Mouse (Mus musculus): ENCODE data around the gene Dnah6.

Gene Dnah6

DNA sequence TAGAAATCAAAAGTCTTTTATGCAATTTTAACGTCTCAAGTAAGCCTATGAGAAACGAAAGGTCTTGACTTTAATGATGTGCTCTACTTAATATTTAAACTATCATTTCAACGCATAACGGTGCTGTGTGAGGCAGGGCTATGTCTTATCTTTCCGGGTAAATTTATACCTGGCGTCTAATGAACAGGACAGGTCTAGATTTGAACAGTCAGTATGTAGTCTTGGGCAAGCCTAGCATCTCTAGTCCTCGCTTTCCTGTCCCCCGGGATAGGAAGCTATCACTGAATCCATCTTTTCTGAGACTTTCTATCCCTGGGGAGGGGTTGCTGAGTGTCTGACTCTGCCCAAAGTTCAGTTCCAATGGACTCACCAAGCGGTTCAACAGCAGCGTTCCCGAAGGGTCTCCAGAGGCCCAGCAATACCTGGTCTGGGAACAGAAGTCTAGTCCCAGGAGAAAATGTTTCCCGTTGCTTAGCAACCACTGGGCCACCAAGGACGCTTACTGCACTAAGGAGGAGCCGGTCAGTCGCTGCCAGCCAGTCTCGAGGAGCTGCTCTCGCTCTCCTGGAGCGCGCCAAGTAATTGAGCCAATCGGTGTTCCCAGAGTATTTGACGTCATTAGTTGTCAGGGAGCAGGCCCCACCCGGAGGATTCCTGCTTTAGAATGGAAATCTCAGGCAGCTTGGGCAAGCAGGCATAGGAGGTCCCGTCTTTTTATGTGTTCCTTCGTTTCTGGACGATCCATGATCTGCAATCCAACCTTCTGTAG is at the start of gene Dnah6:
TSS of gene Dnah6 (minus strand) at position 463 of the 769 bp plus-strand sequence.
- DNase-seq (ENCODE audit: extremely low spot score) = peak; percentile 89

DNA sequence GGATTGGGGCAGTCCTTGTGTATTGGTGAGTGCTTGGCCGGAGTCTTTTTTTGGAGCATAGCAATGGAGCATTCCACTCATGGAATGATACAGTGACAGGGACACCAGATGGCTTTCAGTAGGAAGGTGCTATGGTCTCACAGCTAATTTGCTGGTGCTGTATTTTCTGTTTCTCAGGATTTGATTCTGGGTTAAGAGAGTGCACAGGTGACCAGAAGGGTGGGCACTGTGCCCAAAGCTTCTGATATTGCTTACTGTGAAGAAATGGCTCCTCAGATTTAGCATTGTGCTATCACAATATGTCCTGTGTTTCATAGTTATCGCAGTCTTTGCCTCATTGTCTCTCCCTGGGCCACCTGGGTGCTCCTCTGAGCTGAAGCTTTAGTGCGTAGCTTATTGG is 47.9 kb upstream of the Dnah6 start:
- DNase-seq (ENCODE audit: extremely low spot score) = no peak

DNA sequence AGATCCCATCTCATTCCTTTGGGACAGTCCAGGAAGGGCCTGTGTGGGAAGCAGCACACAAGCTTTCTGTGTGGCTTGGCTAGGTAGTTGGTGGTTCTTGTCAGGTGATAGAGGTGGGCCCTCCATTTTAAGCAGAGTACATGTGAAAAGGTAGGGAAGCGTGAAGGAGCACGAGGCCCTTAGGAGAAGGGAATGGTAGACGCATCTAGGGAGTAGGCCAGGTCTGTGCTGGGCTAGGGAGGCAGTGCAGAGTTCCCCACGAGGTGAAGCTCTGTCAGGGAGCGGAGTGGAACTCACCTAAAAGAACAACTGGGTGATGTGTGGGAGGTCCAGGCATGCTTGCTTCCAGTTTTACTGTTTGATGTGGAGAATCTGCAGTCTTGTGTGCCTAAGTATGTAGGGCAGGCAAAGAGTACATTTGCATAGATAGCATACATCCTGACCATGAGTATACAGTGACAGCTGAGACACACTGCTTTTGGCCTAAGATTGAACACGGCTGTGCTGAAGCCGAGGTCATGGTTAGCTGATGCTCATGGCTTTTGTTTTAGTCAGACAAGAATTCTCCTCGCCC is 46.4 kb upstream of the Dnah6 start:
- DNase-seq (ENCODE audit: extremely low spot score) = no peak

DNA sequence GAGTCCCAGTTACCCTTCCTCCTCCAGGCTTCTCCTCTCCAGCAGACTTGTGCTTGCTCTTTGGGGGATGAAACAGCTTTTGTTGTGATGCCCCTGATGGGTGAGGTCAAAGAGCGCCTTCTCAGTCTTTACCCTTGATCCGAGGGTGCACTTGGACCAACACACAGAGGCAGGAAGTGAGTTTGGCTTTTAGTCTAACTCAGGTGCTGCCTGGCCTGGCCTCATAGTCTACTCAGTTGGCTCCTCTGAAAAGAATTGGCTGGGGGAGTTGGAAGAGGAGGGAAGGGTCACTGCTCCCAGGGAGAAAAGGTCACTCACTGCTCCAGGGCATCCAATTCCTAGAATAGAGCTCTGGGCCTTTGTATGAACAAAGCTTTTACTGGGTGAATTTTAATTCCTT is 43.4 kb upstream of the Dnah6 start:
- DNase-seq (ENCODE audit: extremely low spot score) = no peak

DNA sequence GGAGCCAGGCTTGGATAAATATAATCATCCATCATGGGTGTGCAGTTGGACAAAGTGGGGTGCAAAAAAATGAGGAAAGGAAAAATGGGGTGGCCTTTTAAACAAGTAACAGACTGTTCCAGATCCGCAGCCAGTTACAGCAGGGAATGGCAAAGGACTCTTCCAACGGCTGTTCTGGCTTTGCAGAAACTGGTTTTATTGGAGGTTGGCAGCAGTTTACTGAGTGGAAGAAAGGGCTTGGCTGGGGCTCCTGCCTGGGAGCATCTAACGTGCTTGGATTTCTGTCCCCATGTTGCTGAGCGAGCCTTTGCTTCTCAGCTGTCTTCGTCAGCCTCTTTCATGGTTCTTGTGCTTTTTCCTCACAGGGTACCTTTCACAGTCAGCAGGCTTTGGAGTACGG is 38.7 kb upstream of the Dnah6 start:
- no peak for DNase-seq (ENCODE audit: extremely low spot score)

DNA sequence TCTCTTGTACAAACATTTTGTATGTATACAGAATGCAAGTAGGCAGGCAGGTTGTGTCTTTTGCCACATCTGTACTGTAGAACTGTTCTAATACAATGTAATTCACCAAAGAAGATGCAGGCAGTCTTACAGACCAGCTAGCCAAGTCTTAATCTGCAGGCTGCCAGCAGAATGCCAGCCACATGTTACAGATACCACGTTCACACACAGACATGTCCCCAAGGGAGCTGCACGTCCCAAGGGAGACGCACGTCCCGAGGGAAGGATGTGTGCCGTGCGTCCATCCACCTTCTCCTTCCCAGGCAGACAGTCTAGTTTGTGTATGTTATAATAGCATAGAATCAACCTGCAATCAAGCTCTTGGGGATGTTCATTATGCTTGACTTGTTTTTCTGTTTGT is 35.6 kb upstream of the Dnah6 start:
- DNase-seq (ENCODE audit: extremely low spot score) = no peak

DNA sequence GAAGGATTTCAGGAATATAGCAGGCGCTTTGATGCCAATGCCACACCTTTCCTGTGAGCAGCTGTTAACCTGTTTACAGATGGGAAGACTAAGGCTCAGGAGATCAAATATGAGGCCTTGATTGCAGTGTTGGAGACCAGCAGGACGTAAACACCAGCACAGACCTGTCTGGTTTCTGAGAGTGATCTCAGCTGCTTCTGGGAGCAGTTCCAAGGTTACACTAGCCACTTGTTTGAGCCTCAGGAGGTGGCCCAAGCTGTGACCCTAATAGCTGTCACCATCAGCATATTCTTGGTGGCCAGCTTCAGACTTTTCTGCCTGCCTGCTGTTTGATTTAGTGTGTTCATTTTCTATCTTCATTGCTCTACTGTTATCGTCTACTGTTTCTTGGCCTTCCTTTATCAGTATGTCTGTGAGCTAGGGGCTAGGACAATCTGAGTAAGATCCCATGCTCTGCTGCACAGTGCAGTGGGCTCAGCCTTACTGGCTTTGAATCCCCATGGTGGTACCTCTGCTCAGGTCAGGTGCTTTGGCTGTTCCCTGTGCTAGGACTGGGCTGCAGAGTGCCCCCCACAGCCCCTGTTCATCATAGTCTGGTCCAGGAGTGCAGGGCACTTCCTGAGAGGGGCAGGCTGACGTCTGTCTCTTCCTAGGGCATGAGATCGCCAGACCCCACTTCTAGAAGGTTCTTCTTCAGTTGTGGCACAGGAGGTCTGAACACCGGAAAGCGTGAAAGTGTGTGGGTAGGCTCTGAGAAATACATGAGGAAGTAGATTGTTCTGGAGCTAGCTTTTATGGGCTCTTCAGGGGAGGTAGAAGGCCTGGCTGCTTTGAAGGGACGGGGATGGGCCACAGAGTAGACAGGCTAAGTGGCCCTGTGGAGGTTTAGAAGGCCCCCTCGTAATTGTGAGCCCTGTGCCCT is 33.1 kb upstream of the Dnah6 start:
- no peak for DNase-seq (ENCODE audit: extremely low spot score)

DNA sequence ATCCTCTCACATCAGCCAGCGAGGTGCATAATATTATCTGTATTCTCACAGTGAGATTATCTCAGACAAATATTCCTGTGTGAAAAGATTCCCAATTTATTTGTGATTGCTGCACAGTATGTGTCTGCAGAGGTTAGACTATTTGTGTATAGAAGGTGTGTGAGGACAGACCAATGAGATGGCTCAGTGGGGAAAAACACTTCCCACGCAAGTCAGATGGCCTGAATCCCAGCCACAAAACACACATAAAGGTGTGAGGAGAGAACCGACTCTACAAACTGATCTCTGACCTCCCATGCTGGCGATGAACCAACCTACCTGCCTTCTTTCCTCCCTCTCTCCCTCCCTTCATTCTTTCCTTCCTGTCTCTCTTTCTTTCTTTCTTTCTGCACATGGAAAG is 32.1 kb upstream of the Dnah6 start:
- DNase-seq (ENCODE audit: extremely low spot score) = no peak

DNA sequence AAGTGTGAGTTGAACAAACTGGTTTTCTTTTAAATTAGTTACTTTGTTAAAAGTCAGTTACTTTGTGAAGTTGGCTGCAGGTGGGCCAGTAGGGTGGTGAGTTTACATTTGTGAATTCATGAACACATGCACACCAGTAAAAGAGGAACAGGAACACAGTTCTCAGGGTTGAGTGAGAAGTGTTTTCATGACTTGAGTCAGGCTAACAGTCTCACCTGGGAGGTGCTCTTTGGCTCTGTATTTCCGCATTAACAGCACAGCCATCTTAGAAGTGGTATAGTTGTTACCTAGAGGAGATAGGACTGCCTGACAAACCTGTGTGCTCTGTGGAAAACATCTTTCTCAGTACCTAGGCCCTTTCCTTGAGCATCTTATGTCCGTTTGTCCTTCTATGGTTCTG is 31.6 kb upstream of the Dnah6 start:
- DNase-seq (ENCODE audit: extremely low spot score) = no peak

DNA sequence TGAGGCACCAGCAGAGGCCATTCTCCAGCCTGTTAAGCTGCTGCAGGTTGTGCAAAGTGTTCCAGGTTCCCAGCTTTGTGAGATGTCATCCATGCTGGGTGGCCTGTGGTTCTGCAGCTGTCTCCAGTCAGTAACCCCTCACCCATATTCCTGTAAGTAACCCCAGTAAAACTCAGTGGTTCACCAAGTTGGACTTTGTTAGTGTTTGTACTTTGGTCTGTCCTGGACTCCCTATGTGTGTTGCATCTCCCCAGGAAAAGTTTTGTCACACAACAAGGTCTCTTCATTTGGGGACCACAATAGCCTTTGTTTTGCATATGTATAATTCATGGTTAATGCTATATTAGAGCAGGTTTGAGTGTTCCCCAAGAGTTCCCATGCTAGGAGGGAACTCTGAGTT is 30.9 kb upstream of the Dnah6 start:
- no peak for DNase-seq (ENCODE audit: extremely low spot score)

DNA sequence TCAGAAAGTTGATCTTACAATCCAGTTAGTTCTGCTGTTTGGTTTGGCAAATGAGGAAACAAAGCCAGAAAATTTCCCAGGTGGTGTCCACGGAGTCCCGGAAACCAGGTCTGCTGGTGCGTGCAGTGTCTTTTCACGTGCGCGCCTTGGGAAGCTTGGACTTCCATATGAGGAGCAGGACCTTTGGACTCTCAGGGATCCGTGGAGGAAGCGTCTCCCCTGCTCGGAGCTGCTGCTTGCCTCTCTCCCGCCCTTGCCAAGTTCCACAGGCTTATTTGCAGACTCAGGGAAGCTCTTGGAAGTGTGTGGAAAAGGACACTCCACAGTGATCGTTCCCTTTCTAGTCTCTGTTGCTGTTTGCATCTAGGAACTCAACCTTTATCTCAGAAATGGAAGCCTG is 29.9 kb upstream of the Dnah6 start:
- no peak for DNase-seq (ENCODE audit: extremely low spot score)

DNA sequence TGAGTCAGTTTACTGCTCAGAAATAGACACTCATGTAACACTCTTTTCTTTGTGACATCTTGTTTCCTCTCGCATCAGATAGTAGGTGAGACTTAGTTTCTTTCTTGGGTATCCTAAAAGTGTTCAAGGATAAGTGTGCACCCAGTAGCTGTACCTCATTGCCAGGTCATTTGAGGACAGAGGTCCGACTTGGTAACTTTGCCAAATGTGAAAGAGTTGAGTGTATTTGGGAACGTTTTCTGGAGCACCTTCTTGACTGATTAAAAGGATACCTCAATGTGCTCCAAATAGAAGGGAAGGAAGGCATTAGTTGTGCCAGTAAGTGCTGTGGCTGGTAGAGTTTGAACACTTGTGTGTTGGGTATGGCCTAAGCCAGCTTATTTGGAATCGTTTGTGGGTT is 28.4 kb upstream of the Dnah6 start:
- DNase-seq (ENCODE audit: extremely low spot score) = no peak

DNA sequence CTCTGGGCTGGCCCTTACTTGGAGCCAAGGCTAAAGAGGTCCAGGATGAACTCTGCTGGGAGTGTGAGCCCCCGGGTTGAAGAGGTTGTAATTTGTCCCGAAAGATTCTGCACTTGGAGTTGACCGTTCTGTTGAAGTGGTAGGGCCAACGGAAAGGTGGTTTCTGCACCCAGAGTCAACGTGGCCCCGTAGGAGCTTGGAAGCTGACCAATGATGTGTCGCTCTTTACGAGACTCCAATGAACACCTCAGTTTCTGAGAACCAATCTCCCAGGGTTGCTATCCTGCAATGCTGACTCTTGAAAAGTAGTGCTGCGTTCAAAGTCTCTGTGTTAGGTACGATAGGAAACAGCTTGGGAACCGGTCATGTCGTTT is 27.6 kb upstream of the Dnah6 start:
- DNase-seq (ENCODE audit: extremely low spot score) = no peak

DNA sequence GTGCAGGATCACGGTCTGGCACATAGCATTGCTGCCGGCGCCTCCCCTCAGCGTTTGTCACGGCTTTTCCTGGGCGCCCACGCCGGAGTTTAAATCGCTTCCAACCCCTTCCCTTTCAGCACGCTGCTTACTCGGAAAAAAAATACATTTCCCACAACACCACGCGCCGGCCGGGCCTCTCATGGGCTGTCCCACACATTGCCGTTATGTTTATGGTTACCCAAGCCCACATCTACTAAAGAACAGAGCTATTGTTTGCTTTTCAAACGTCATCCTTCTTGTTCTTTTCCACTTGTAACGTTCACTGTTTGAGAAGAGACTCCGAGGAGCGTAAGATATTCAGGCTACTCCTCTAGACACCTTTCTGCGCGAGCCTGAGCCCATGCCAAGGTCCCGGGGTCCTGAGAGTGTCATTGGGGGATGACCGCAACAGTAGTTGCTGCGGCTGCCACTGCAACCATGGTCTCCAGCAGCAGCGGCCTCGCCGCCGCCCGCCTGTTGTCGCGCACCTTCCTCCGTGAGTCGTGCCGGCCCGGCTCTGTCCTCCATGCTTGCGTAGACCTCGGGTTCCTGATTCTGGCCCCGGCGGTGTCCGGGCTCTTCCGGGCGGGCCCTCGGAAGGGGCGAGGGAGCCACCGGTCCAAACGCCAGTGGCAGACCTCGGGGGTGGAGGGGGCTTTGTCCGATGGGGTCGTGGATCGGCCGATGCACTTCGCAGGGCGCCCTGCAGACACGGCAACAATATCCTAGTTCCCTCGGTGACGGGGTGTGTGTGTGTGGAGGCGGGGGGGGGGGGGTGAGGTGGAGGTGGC is 27.0 kb upstream of the Dnah6 start, which contains the start of gene Suclg1:
TSS of gene Suclg1 (plus strand) at position 146 of the 812 bp plus-strand sequence.
- DNase-seq (ENCODE audit: extremely low spot score) = peak; percentile 91

DNA sequence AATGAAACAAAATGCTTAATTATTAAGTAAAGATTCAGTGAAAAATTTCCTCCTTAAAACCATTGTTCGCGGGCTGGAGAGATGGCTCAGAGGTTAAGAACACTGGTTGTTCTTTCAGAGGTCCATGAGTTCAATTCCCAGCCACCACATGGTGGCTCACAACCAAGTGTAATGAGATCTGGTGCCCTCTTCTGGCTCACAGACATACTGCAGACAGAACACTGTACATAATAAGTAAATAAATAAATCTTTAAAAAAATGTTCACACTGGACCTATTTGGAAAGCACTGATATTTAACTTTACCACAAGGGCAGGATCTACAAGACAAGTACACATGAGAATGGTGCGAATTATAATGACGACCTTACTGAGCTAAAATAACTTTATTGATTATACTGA is 26.0 kb upstream of the Dnah6 start:
- DNase-seq (ENCODE audit: extremely low spot score) = peak; percentile 39

DNA sequence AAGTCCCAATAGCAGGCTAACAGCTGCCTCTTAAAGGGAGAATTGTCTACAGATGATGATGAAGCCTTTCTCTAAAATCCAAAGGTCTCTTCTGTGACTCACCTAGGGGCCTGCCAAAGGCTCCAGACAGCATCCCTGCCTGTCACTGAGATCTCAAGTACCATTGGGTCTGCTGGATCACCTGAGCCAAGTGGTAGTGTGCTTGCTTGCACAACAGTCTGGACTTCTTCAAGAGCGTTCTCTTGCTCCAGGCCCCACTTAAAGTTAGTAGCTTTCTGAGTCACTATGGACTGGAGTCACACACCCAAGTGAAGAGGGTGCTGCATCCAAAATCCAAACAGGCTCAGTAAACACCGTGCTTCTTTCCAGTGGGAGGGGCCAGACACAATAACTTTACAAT is 25.4 kb upstream of the Dnah6 start:
- DNase-seq (ENCODE audit: extremely low spot score) = no peak

DNA sequence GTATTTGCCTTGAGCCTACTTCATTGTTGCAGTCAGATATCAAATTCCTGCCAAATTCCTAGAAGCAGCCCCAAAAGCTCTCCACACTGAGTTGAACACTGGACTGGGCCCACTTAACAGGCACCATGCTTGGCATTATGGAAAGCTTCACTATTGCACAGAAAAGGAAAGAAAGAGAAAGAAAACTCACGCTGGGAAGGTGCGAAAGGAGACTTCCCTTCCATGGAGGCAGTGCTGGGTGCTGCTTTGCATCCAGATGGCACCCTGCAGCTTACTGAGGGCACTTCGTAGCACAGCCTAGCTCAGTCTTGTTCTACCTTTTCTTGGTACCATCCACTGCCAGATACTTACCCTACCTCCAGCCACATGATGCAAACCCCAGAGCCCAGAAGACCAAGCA is 14.2 kb upstream of the Dnah6 start:
- no peak for DNase-seq (ENCODE audit: extremely low spot score)

DNA sequence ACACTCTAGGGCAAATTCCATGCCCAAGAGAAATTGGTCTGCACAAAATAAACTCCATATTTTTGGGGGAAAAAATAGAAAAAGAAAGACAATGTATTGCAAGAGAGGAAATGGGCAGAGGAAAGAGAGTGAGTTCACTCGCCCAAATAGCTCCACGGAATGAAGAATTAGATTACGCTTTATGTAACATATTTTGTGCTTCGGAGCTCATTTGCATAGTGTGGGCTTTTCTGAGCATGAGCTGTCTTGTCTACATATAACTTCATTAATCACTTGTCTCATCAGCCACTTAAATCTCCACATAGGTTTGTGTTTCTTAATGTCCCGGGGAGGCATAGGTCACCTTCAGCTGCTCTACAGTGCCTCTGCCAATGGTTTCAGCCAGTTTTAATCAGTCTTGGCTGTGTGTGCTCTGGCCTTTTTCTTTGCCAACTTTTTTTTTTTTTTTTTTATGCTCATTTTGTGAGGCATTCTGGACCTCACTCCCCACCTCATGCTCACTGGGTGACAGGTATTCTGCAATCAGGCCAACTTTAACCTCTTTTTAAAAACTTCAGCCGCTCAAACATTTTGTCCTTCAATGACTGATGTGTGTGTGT is 12.9 kb upstream of the Dnah6 start:
- no peak for DNase-seq (ENCODE audit: extremely low spot score)

DNA sequence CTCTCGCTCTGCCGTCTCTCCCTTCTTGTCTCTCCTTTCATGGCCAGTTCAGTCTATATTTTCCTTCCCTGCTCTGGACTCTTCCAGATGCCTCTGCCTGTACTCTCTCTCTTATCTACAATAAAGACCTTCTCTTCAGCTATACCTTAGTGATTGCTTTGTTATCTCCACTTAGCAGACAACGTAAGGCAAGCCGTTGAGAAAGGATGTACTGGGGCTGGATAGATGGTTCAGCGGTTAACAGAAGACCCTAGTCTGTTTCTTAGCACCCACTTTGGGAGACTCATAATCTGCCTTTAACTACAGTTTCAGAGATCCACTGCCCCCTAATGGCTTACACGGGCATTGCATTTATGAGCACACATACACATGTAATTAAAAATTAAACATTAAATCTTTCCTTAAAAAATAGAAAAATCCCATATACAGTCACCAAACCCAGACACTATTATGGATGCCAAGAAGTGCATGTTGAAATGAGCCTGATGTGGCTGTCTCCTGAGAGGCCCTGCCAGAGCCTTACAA is 11.8 kb upstream of the Dnah6 start:
- no peak for DNase-seq (ENCODE audit: extremely low spot score)

DNA sequence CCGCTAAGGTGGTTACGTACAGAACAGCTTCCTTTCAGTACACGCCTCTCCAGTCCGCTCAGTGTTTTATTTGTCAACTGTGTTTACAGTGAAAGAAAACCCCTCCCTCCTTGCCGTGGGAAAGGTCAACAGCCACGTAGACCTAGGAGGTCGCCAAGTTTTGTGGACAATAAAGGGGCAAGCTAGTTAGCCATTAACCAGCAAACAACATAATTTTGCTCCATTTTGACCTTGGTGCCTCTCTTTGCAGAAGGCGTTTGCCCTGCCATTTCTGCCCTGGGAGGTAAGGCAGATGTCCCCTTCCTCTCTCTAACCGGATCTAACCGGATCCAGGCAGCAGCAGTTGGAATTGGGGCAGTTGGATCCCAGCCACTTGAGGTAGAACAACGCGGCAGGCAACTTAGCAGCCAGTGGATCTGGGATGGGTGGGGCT is 10.7 kb upstream of the Dnah6 start:
- DNase-seq (ENCODE audit: extremely low spot score) = no peak

DNA sequence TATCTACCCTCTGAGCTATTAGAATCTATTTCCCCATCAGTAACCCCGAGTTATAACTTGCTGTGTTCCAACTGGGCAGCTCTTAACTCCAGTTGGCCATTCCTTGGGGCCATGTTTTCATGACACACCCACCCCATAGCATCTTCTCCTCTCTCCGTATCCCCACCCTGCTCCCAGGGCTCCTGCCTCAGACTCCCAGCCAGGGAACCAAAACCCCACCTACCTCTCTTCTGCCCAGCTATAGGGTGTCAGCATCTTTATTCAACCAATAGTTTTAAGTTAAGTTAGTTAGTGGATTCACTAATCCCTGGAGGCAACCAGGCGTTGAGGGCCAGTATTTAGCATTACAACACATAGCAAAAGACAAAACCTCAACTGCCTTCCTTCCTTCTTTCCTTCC is 7.4 kb upstream of the Dnah6 start:
- no peak for DNase-seq (ENCODE audit: extremely low spot score)

Data from embryo, embryonic 9.5 days (tissue).